Mouse (Mus musculus) cortical plate, adult 2 months (tissue): ENCODE results near the gene Rps11.

ENCODE experiments used
- CTCF ChIP-seq: fragments of 200-500 bp; IDR thresholded peaks from 2 replicates; pipeline ENCODE4 v1.5.1; 2011; ENCODE audit warnings: mild to moderate bottlenecking, control low read depth, low read length; ENCODE audit not compliant: insufficient read depth; ENCODE audit errors: extremely low read depth
- POLR2A ChIP-seq: fragments of 200-500 bp; IDR thresholded peaks from 2 replicates; pipeline ENCODE4 v1.6.1; 2011; ENCODE audit warnings: mild to moderate bottlenecking, low read length, control low read depth; ENCODE audit not compliant: insufficient read depth; ENCODE audit errors: extremely low read depth

- TF ChIP-seq POLR2A (peak; percentile 45; the same call in 1 of the 2 replicates), CTCF (no peak)
Observed at GRCm38 (mm10) chr7:45166950-45167401, 42.7 kb upstream of the Rps11 start.
